Mouse (Mus musculus) heart, adult 18-20 months (tissue): Measurements from ENCODE around the gene Slco3a1. TPM values are rescaled to one million over a fixed set of nuclear protein-coding genes. Genes with fewer than 3 reads are reported as not detected.

Experiments
- DNase-seq, 2 experiments: peaks; one replicate each; pipeline ENCODE4 v3.0.0; 2021 to 2022; ENCODE audit warnings: mixed read lengths in 1 of 2
- total RNA-seq, 2 experiments: library from RNA; stranded (reverse); gene quantifications; 2 replicates each; pipeline ENCODE4 v1.2.3; 2021

Slco3a1 gene
- total RNA-seq, 2 experiments from 2014 or later: 106 to 115 TPM

DNA sequence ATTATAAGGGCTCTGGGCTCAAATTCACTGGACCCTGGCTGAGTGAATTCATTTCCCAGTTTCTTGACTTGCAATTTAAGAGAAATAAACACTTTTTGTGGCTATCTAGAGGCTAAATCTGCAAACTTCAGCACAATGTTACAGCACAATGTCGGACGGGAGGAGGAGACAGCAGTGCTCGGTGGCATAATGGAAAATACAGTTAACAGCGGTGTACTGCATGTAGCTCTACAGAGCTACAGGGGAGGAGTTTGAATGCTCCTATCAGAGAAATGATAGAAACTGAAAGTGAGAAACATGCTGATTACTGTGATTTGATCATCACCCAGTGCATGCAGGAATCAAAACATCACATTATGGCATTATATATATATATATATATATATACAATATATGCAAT lies 68.5 kb downstream of the Slco3a1 start:
- no peak for DNase-seq

- DNase-seq: no peak
These were observed 68.9 kb downstream of the Slco3a1 start for GRCm38 (mm10) chr7:74485669-74486068.

- no peak for DNase-seq
These were observed 70.6 kb downstream of the Slco3a1 start for GRCm38 (mm10) chr7:74484024-74484385.

- DNase-seq: no peak
These were observed 71.1 kb downstream of the Slco3a1 start for GRCm38 (mm10) chr7:74483294-74484023.

GRCm38 (mm10) chr7:74471740-74472139 lies 82.8 kb downstream of the Slco3a1 start:
- DNase-seq: no peak

DNA sequence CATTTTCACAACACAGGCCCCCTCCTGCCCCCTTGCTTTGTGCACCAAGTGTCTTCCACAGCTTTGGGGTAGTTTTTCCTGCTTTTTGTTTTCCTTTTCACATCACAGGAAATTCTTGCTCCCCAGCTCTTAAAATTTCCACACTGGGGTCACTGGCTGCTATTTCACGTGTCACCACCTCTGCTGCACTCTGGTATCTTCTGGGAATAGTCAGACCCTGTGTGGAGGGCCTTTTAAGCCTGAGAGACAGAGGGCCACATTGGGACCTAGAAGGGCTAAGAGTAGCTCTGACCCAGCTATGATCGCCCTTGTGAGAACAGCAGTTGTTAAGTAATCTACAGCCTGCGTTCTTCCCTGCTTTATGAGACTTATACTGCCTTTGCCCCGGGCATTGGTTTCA lies 87.7 kb downstream of the Slco3a1 start:
- peak in 1 of 2 experiments; percentile 27 for DNase-seq

GRCm38 (mm10) chr7:74464638-74465037 lies 89.9 kb downstream of the Slco3a1 start:
- peak; percentile 58 to 69 for DNase-seq

- DNase-seq: no peak
These were observed 92.1 kb downstream of the Slco3a1 start for GRCm38 (mm10) chr7:74462451-74462850.

DNA sequence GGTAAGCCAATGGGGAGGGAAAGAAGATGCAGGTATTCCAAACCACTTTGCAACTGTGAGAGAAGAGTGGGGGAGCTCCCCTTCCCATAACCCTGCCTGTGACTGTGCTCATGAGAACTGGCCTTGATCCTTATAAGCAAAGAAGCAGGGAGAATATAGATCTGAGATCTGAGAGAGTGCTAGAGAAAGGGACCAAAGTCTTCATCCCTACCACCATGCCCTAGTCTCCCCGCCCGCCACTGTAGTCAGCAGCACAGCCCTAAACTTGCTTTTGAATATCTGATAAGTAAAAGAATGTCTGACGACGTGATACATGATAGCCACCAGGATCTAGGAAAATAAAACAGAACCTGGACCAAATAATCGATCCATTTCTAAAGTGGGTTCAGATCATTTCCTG lies 92.8 kb downstream of the Slco3a1 start:
- no peak for DNase-seq

DNA sequence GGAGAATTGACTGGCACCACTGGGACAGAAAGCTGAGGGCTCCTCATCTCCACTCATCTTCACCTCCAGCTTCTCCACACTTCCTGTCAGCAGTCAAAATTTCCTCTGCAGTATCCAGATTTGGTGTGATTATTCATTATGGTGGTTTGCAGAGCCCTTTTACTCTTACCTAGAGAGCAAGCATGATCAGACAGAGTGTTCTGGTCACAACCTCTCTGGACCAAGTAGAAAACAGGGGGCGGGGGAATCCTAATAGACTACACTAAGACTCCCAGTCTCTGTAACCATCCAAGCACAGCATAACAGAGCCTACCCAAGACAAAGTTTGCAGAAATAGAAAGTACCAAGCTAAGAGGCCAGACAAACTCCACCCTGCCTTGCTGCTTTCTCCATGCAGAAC lies 93.4 kb downstream of the Slco3a1 start:
- no peak for DNase-seq

- peak; percentile 51 to 59 for DNase-seq
These were observed 94.8 kb downstream of the Slco3a1 start for GRCm38 (mm10) chr7:74459812-74460211.

DNA sequence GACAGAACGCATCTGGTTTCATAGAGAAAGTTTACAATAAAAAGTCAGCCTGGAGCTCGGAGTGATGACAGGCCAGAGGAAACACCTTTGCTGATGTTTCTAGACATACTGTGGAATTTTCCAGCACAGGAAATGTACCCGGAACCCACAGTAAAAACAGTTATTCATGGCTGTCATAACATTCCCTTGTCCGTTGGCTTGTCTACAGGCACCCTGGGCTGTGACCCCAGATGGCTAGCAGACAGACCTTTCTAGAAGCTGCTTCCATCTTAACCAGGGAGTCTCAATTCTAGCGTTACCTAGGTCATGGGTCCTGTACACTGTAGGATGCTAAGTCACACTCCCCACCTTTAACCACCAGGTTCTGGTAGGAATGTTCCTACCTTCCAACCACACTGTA lies 95.3 kb downstream of the Slco3a1 start:
- DNase-seq: peak in 1 of 2 experiments; percentile 28

DNA sequence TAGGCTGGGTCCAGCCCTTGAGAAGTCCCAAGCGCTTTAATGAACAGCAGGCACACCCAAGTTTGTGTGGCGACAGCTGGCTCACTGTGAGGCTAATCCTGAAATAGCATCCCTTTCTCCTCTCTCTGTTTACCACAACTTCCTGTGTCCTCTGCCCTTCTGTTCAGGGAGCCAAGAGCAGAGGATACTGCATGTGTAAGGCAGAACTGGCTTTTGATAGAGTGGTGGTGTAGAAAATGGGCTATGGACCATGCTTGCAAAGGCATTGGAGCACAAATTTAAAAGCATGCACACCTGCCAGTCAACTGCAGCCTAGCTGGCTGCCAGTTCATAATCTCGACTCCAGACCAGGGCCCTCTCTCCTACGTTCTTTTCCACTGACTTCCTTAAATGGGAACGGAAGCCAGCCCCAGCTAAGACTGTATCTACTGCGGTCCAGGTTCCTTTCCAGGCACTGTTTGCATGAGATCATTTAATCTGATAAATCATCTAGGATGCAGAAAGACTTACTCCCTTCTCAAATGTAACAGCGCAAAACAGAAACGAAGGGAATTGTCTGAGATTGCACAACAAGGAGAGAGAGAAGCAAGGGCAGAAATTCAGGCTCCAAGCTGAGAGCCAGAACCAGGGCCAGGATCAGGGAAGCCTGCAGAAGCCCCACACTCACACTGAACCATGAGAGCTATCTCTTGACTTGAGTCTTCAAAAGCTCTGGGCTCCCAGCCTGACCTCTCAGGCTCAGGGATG lies 95.9 kb downstream of the Slco3a1 start:
- DNase-seq: peak; percentile 73 to 80

DNA sequence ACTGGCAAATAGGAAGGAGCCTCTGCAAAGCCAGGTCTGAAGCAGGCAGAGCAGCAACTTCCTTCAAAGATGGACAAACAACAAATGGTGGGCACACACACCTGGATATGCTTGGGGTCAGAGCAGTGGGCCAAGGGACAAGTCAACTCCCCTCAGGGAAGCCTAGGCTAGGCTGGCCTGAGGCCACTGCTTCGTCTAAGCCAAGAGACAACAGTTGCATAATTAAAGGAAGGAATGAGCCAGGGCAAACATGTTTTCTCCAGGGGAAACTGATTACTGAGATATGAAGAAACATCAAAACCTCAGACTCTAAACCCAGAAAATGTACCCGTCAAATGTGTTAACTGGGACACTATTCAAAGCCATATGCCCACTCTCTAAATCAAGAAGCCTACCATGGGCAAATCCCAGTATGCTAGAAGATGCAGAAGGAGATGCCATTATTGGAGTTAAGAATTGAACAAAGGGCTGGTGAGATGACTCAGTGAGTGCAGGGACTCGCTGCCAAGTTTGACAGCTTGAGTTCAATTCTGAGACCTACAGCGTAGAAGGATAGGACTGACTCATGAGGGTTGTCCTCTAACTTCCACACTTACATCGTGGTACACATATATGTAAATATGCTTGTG lies 97.1 kb downstream of the Slco3a1 start:
- DNase-seq: peak; percentile 76 to 80

GRCm38 (mm10) chr7:74456781-74457180 lies 97.8 kb downstream of the Slco3a1 start:
- DNase-seq: no peak

- DNase-seq: no peak
These were observed 103.5 kb downstream of the Slco3a1 start for GRCm38 (mm10) chr7:74451047-74451446.

DNA sequence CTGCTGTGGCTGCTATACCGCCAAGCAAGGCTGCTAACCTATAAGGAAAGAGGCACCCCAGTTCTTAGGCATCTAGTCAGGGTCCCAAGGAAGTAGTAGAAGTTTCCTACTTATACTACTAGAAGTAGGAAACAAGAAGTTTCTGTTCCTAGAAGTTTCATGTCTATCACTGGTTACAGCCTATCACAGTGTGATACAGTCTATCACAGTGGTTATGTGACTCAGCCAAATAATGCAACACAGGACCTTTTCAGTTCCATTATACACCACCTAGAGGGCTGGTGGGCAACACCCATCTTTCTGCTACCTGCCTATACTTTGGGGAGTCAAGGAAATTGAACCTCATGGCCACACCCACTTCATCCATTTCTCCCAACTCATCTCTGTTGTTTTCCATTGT lies 104.8 kb downstream of the Slco3a1 start:
- DNase-seq: no peak

DNA sequence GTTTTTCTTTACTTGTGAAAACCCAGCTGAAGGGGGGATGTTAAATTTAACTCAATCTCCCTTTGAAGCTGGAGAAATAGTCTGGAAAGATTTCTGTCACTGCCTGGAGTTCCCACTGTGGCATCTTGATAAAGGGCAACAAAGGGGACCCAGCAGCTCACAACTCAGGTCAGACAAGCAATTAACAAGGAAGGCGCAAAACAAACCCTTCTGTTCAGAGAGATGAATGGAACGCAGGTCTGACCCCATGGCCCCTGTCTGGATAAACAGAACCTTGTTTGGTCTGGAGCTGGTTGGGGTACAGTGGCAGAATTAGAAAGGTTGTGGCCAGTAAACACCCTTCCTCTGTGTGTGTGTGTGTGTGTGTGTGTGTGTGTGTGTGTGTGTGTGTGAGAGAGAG lies 106.8 kb downstream of the Slco3a1 start:
- no peak for DNase-seq

DNA sequence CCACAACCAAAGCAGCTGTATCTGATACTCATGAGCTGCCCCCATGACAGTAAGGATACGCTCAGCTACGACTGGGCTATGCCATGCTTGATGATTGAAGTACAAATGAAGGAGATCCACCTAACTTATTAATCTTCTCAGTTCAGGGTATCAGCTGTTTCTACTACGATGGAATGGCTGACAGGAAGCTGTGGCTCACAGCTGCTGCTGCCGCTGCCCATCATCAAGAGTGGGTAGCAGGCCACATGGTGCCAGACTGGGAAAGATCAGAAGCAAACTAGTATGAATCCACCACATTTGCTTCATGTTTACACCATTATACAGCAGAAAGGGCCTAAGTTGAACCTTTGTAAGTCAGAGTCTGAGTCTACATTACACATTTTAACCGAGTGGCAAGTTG lies 109.4 kb downstream of the Slco3a1 start:
- DNase-seq: no peak

DNA sequence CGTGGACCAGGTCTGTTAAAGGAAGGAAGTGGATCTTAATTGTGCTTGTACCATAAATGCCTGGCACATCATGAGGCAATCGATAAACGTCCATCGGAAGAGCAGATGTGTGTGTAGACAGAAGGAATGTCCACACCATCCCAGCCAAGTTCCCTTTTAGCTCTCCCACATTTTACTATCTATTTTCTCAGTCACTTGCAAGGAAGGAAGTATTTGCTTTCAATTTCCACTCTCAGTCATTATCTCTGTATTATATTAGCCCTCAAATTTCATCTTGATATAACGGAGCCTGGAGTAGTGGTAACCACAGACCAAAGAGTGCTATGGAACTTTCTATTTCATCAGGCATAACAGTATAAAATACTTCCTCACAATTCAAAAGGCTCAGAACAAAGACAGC lies 112.2 kb downstream of the Slco3a1 start:
- DNase-seq: no peak

DNA sequence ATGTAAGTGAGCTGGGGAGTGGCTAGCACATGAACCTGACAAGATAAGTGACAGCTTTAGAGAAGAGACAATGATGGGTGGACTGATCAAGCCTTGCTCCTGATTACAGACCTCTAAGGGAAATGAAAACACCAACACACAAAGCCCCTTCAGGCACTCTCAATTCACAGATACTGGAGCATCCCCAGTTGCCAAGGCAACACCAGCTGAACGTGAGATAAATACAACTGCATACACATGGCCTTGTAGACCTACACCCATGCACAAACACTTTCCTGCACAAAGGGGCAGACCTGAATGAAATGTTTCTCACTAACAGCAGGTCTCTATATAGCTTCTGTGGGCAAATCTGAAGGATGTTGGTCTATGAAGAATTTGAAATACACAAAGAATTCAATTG lies 117.0 kb downstream of the Slco3a1 start:
- no peak for DNase-seq

DNA sequence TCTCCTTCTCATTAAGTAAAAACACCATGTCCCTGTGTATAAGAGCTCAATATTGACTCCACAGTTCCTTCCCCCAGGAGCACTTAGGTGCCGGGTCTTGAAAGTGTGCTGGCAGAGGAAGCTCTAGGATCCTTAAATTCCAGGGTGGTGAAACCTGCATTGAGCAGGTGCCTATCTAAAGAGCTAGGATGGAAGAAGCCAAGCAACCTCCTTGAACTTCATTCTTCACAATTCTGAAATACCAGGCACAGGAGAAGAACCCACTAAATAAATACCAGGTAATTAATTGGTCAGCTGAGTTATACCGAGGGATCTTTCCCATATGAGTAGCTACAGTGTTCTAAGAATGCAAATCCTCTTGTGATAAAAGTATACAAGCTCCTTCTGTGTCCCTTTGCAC lies 117.9 kb downstream of the Slco3a1 start:
- DNase-seq: no peak

DNA sequence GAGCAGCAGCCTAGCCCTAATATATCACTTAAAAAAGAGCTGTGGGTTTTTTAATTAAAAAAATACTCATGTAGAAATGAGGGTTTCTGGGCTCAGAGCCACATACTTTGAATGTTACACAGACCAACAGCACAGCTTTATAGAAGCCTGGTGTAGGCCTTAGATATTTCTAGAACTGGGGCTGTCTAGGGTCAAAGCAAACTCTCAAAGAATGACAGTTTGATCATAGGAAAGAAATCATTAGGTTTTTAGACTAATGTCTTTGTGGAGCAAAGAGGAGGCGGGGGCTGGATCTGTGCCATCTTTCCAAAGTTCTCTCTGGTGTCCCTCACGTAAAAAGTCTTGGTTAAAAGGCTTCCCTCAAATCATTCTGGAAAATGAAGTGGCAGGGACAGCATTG lies 121.6 kb downstream of the Slco3a1 start:
- no peak for DNase-seq
